Mouse (Mus musculus) cortical plate, adult 2 months (tissue): ENCODE measurements around the gene Btbd8. TPM values are rescaled to one million over a fixed set of nuclear protein-coding genes. Genes with fewer than 3 reads are reported as not detected.
A peak's percentile ranks its signal among the peaks of the same experiment; 100 is the strongest.

Source experiments
- H3K27ac ChIP-seq: fragments of 200-500 bp; 2 replicates; pipeline ENCODE4 v1.5.1; 2012; ENCODE audit warnings: low read length, control low read depth, inconsistent platforms; ENCODE audit not compliant: insufficient read depth
- H3K4me1 ChIP-seq: fragments of 200-500 bp; 2 replicates; pipeline ENCODE4 v1.6.1; 2011; ENCODE audit warnings: low read length; ENCODE audit not compliant: control insufficient read depth, insufficient read depth
- H3K4me3 ChIP-seq: fragments of 200-500 bp; 2 replicates; pipeline ENCODE4 v1.5.1; 2011; ENCODE audit warnings: mild to moderate bottlenecking, low read length, control low read depth; ENCODE audit not compliant: insufficient read depth
- CTCF ChIP-seq: fragments of 200-500 bp; IDR thresholded peaks from 2 replicates; pipeline ENCODE4 v1.5.1; 2011; ENCODE audit warnings: mild to moderate bottlenecking, control low read depth, low read length; ENCODE audit not compliant: insufficient read depth; ENCODE audit errors: extremely low read depth
- POLR2A ChIP-seq: fragments of 200-500 bp; IDR thresholded peaks from 2 replicates; pipeline ENCODE4 v1.6.1; 2011; ENCODE audit warnings: mild to moderate bottlenecking, low read length, control low read depth; ENCODE audit not compliant: insufficient read depth; ENCODE audit errors: extremely low read depth
- polyA plus RNA-seq: library from polyadenylated mRNA; depleted of rRNA; stranded (reverse); fragments of >200 nt; gene quantifications from 2 replicates; pipeline ENCODE4 v1.2.3, GENCODE M21; 2012

Gene Btbd8
- polyA plus RNA-seq, 1 experiment = 98.0 TPM

GRCm38 (mm10) chr5:107510503-107510902 is 72.7 kb downstream of the Btbd8 start:
- no peak overlapping the region for H3K4me3 ChIP-seq
- H3K4me1 ChIP-seq = peaks cover 2% of the 10 kb centered on the region
- H3K27ac ChIP-seq = no peak overlapping the region
- TF ChIP-seq POLR2A (no peak), CTCF (no peak)

GRCm38 (mm10) chr5:107511326-107511725 is 73.5 kb downstream of the Btbd8 start:
- TF ChIP-seq CTCF (no peak), POLR2A (no peak)
- Histone ChIP-seq H3K4me3 (no peak overlapping the region), H3K27ac (no peak overlapping the region), H3K4me1 (peaks cover 2% of the 10 kb centered on the region)

GRCm38 (mm10) chr5:107513583-107513982 is 75.8 kb downstream of the Btbd8 start:
- Histone ChIP-seq H3K4me1 (peaks cover 2% of the 10 kb centered on the region), H3K4me3 (no peak overlapping the region), H3K27ac (no peak overlapping the region)
- peak; percentile 60 for TF ChIP-seq CTCF
- no peak for TF ChIP-seq POLR2A

- H3K27ac ChIP-seq = no peak overlapping the region
- no peak for TF ChIP-seq POLR2A
- TF ChIP-seq CTCF = no peak
- H3K4me3 ChIP-seq = no peak overlapping the region
- peaks cover 2% of the 10 kb centered on the region for H3K4me1 ChIP-seq
These were observed 77.7 kb downstream of the Btbd8 start for GRCm38 (mm10) chr5:107515453-107515852.

- no peaks in the 10 kb centered on the region; the same call in 1 of the 2 replicates for H3K4me1 ChIP-seq
- H3K27ac ChIP-seq = no peak overlapping the region
- H3K4me3 ChIP-seq = no peak overlapping the region
- TF ChIP-seq CTCF (no peak), POLR2A (no peak)
These were observed 78.3 kb downstream of the Btbd8 start for GRCm38 (mm10) chr5:107516087-107516486.

- Histone ChIP-seq H3K4me3 (no peak overlapping the region), H3K27ac (no peak overlapping the region), H3K4me1 (peaks cover 1% of the 10 kb centered on the region; the same call in 1 of the 2 replicates)
- no peak for TF ChIP-seq POLR2A
- TF ChIP-seq CTCF = no peak
These were observed 80.8 kb downstream of the Btbd8 start for GRCm38 (mm10) chr5:107518602-107519001.

GRCm38 (mm10) chr5:107521386-107521785 is 83.6 kb downstream of the Btbd8 start:
- Histone ChIP-seq H3K4me1 (0 out of 2 replicates have a peak, but pooled peaks cover 1% of the 10 kb centered on the region), H3K27ac (peak overlapping the region; percentile 70), H3K4me3 (no peak overlapping the region)
- TF ChIP-seq POLR2A (no peak), CTCF (no peak)

GRCm38 (mm10) chr5:107521897-107522296 is 84.1 kb downstream of the Btbd8 start:
- 0 out of 2 replicates have a peak, but pooled peaks cover 1% of the 10 kb centered on the region for H3K4me1 ChIP-seq
- no peak overlapping the region for H3K4me3 ChIP-seq
- TF ChIP-seq CTCF = no peak
- peak; percentile 87 for TF ChIP-seq POLR2A
- H3K27ac ChIP-seq = no peak overlapping the region

- Histone ChIP-seq H3K27ac (peak overlapping the region; percentile 58; the same call in 1 of the 2 replicates), H3K4me3 (no peak overlapping the region), H3K4me1 (0 out of 2 replicates have a peak, but pooled peaks cover 1% of the 10 kb centered on the region)
- TF ChIP-seq POLR2A = no peak
- no peak for TF ChIP-seq CTCF
These were observed 86.5 kb downstream of the Btbd8 start for GRCm38 (mm10) chr5:107524281-107524680.

GRCm38 (mm10) chr5:107528856-107529255 is 91.1 kb downstream of the Btbd8 start:
- TF ChIP-seq CTCF = no peak
- TF ChIP-seq POLR2A = no peak

GRCm38 (mm10) chr5:107533590-107533989 is 95.8 kb downstream of the Btbd8 start:
- Histone ChIP-seq H3K4me1 (no peaks in the 10 kb centered on the region), H3K4me3 (no peak overlapping the region), H3K27ac (no peak overlapping the region)
- TF ChIP-seq CTCF = no peak
- TF ChIP-seq POLR2A = no peak

More at GRCm38 (mm10) chr5:107528856-107529255, 91.1 kb downstream of the Btbd8 start:
- no peak overlapping the region for H3K27ac ChIP-seq
- no peaks in the 10 kb centered on the region for H3K4me1 ChIP-seq
- H3K4me3 ChIP-seq = no peak overlapping the region
